Mouse (Mus musculus) inflammation-experienced regulatory T-cells, adult 16 weeks (primary cell): ENCODE results near the gene Actn1. TPM values are rescaled to one million over a fixed set of nuclear protein-coding genes. Genes with fewer than 3 reads are reported as not detected.

ENCODE experiments used
- polyA plus RNA-seq: library from polyadenylated mRNA; unstranded; fragments of 100-300 nt; shearing (Covaris generic); gene quantifications from one replicate; pipeline ENCODE4 v1.2.1, GENCODE M21; 2017

The Actn1 gene
- polyA plus RNA-seq = 20.5 TPM

GRCm38 (mm10) chr12:80260056-80260743, at the start of gene Actn1:
Gene Actn1, minus strand, starts transcription at chr12:80260371.

Other genes with a start within 250 kb of the Actn1 start
- 165 TPM for gene Zfp36l1, start 147.4 kb downstream of the Actn1 start, polyA plus RNA-seq
- gene Dcaf5, start 176.2 kb upstream of the Actn1 start, polyA plus RNA-seq = 18.6 TPM
- 48.4 TPM for gene Exd2, start 202.7 kb upstream of the Actn1 start, polyA plus RNA-seq